Mouse (Mus musculus) G1E-ER4 (cell line): ENCODE data around the gene Krt80. TPM values are rescaled to one million over a fixed set of nuclear protein-coding genes. Genes with fewer than 3 reads are reported as not detected.

Source experiments
- GATA1 ChIP-seq: IDR thresholded peaks from one replicate; pipeline ENCODE4 v1.8.0; 2012; ENCODE audit warnings: low read length, inconsistent platforms
- polyA plus RNA-seq: library from polyadenylated mRNA; stranded (reverse); fragments of >175 nt; gene quantifications from 2 replicates; pipeline ENCODE4 v1.2.3, GENCODE M21; 2012

Gene Krt80
- polyA plus RNA-seq, 1 experiment = not detected

DNA sequence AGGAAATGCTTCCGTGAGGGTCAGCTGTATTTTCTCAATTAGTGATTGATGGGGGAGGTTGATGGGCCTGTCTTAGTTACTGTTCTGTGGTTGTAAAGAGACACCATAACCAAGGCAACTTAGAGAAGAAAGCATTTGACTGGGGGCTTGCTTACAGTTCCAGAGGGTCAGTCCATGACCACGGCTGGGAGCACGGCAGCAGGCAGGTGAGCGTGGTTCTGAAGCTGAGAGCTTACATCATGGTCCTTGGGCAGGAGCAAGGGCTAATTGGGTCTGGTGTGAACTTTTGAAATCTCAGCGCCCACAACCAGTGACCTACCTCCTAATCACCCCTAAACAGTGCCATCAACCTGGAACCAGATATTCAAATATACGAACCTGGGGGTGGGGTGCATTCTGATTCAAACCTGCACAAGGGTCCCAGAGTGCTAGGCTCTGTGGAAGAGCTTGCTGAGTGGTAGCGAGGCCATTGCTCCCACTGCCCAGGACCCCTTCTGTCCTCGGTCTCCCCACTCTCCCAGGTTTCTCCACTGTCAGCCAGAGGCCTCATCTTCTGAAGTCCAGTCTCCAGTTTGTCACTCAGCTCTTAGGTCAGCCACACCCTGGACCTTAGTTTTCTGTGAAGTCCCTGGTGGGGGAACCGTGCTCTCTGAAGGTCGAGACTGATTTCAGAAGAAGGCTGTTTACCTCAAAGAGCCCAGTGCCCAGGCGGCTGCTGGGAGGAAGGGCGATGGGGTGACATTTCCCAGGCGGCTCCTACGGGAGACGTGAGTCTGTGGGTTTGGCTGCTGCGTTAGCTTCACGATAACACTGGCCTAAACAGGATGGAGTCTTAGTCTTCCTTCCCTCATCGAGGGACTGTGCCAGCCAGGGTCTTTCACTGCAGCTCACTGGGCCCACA, 52.8 kb downstream of the Krt80 start:
- TF ChIP-seq GATA1 = no peak

DNA sequence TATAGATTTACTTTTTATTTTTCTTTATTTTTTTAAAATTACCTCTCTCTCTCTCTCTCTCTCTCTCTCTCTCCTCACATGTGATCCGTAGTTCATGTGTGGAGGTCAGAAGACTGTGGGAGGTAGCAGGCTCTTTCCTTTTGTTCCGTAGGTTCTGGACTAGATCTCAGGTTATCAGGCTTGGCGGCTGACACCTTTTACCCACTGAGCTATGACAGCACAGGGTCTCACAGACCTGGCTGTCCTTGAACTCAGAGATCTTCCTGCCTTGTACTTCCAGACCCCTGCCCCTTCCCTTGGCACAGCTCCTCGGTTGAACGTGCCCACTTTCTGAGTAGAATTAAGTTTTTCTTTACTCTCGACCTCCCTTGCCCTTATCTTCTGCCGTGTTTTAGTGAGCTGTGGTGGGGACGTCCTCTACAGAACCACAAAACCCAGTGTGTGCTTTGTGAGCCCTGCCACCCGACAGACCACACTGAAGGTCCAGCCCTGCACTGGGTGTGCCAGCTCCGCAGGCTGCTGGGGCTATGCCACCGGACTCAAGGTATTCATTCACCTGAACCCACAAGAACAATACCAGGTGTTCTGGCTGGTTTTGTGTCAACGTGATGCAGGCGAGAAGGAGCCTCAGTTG, 53.6 kb downstream of the Krt80 start:
- TF ChIP-seq GATA1 = no peak

DNA sequence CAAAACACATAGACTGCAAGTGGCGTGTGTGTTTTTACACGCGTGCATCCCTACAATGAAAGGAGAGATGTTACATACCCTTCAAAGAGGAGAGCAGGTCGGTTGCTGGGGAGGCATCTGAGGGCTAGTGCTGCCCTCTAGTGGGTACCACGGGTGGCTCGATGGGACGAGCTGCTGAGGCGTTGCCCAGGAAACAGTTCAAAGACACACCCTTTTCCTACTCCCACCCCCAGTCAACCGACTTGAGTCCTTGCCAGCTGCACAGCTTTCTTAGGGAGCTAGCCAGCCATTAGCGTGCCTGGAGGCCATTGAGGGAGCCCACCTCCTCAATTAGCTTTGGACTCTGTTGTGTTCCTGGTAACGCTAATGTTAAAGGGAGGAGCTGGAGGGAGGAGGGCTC, 54.1 kb downstream of the Krt80 start:
- TF ChIP-seq GATA1 = no peak

DNA sequence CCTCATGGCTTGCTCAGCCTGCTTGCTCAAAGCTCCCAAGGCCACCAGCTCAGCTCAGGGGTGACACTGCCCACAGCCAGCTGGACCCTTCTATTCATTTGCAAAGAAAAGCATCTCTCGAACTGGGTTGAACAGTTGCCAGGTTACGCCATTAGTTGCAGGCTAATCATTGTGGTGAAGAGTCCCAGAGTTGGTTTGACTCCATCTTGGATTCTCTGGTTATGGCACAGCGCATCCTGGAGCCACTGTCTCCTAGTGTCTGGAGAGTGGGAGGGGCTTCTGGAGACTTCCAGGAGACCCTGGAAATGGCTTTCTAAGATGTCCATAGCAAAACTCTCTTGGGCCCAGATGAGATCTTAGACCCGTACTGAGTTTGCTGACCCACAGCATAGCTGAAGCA, 54.6 kb downstream of the Krt80 start:
- TF ChIP-seq GATA1 = no peak

DNA sequence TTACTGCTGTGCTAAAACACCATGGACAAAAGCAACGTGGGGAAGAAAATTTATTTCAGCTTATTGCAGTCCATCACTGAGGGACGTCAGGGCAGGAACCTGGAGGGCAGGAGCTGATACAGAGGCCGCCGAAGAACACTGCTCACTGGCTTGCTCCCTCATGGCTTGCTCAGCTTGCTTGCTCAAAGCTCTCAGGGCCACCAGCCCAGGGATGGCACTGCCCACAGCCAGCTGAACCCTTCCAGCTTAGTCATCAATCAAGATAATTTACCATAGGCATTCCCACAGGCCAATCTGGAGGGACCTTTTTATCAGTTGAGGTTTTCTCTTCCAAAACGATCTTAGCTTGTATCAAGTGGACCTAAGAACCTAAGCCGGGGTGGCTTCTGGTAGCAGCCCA, 58.0 kb downstream of the Krt80 start:
- no peak for TF ChIP-seq GATA1

DNA sequence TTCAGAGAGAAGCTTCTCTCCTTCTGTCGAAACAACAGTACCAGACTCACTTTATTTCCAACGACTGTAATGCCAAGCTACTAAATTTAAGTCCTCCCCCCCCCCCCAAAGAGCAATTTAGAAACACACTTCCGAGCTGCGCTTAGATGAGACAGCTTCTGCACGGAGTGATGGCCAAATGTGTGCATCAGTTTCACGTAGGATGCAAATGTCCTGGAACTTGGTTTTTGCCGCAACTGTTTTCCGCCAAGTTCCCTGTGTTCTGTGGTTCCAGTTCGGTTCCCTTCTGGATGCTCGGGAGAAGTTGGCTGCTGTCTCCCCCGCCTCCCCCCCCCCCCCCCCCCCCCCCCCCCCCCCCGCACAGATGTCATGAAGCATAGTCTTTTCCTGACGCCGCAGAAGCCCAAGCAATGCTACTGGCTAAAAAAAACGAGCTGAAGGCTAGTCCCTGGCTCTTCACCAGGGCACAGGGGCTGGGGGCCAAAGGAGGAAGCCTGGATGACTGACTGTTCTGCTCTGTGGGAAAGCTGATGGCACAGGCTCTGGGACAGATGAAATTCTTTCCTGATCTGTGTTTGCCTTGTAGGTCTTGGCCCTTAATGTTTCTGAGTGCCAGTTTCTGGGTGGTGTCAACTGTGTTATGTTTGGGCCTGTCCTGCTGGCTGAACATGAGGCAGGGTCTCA, 58.7 kb downstream of the Krt80 start:
- TF ChIP-seq GATA1 = no peak

DNA sequence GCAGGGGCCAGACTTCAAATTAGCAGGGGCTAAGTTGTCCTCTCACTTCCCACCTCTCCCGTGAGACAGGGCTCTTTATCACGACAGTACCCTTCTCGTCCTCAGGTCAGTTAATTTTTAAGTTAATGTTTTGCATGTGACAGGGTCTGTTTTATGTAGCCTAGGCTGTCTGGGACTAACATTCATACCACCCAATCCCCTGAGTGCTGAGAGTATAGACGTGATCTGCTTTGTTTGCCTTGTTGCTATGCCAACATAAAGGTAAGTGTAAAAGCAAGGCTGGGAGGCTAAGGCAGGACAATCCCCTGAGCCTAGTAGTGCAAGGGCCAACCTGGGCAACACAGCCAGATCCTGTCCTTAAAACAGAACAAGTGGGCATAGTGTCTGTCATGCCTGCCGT, 60.5 kb downstream of the Krt80 start:
- TF ChIP-seq GATA1 = no peak

DNA sequence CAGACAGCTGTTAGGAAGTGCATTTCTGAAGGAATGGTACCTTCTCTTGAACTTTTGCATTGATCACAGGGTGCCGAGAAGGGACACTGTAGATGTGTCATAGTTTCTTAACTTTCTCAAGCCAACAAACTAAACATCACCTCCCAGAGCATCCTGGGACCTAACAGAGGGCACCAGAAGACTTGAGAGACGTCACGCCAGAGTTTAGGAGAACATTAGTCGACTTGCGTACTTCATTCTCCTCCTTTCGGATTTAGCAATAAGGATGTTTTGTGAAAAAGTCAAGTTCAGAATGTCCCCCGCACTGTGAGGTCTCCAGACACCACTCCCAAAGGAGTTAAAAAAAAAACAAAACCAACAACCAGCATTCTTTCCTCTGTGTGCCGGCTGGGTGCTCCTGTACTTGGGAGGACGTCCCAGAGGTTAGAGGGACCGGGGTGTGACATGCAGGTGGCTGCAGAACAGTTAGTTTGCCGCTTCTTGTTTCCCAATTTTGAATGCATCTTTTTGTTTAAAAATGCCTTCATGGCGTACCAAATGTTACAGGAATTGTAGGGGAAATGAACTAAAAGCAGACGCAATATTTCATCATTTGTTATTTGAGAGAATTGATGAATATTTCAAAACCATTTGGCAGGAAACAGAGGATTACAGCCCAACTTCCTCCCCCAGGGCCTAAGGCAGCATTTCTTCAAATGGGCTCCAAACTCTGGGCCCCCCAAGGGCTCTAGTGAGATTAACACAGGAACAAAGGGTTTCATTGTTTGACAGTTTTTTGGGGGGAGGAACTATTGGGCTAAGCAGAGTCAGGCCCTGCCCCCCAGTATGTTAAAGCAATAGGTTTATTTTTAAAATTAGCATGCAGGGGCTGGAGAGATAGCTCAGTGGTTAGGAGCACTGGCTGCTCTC, 61.3 kb downstream of the Krt80 start:
- TF ChIP-seq GATA1 = no peak

DNA sequence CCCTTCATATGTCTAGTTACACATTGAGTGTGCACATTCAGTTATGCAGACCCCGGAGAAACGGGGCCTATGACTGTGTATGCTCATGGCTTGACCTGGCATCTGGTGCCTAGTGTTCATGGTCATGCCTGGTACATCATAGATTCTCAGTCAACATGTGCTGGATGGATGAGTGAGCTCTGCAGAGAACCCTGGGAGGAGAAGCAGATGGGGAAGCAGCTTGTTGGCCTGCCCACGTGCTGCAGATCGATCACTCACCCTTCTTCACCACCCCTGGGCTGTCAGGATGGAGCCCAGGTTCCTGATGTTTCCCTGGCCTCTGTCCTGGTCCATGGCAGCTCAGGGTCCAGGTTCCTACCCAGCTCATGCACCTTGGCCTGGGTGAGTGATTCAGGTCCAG, 63.5 kb downstream of the Krt80 start:
- TF ChIP-seq GATA1 = no peak

DNA sequence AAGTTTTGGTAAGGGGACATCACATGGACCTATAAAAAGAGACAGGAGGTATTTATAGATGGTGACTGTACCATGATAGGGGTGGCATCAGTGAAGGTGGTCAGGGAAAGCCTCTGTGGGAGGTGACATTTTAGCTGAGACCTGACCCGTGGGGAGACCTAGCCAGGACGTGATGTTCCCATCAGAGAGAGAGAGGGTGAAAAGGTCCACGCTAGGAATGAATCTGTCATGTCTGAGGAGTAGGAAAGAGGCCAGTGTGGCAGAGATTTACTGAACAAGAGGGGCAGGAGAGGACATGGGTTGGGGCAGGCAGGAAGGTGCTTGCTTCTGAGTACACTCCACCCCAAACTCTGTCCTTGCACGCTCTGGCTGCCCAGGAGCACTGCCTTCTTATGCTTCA, 66.1 kb downstream of the Krt80 start:
- TF ChIP-seq GATA1 = no peak

DNA sequence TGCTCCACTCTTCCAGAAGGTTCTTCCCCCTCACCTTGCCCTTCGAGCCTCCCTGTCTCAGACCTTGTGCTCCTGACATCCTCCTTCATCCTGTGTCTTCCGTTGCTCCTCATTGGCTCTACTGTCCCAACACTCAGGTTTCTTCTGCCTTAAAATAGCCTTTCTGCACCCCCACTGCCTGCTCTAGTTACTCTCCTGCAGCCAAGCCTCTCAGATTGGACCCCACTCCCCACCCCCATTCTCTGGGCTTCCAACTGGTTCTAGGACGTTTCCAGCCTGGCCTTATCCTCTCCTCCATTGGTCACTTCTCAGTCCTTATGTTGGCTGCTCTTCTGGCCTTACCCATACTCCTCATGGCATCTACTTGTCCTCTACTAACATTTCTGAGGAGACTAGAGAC, 67.8 kb downstream of the Krt80 start:
- TF ChIP-seq GATA1 = no peak

DNA sequence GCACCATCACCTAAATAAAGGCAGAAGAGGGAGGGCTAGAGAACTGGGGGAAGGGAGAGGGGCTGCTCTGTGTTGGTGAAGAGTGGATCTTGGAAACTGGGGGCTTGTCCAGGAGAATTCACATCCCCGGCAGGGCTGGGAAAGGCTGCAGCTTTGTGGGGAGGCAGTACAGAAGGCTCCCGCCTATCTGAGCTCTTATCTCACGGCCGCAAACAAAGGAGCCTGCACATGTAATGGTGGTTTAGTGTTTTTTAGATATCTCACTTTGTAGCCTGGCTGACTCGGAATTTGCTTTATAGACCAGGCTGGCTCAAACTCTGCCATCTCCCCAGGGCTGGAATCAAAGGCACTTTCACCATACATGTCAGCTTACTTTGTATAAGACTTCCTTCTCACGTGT, 69.8 kb downstream of the Krt80 start:
- no peak for TF ChIP-seq GATA1

DNA sequence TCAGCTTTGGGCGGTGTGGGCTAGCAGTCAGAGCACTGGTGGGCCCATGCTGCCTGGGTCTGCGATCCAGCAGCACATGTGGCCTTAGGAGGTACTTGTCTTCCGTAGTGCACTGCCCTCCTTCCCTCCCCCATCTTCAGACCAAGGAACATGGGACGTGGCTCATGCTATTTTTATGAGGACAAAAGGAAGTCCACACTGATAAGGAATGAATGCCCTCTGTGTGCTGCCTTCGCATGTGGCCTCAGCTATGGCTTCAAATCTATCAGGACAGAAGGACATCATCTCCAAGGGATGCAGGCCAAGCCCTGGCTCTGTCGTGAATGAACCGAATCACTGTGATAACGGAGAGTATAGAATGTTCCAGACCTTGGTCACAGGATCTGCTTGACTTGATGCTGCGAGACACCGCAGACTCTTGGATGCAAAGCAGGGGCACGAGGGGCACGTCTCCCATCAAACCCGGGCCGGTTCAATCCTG, 70.4 kb downstream of the Krt80 start:
- no peak for TF ChIP-seq GATA1

DNA sequence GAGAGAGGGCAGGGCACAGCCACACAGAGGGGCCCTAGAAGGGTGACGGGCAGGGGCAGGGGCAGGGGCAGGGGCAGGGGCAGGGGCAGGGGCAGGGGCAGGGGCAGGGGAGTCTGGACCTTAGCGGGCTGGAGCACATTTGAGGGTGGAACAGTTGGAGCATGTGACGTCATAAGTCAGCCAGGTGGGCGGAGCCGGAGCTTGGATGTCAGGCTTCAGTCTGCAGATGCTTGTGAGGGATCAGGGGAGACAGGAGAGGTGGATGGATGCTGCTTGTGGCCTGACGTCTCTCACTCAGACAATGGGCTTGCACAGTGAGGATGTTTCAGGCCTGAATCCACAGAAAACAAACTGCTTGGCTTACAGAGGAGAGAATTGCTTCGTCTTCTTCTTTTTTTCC, 71.4 kb downstream of the Krt80 start:
- TF ChIP-seq GATA1 = no peak

DNA sequence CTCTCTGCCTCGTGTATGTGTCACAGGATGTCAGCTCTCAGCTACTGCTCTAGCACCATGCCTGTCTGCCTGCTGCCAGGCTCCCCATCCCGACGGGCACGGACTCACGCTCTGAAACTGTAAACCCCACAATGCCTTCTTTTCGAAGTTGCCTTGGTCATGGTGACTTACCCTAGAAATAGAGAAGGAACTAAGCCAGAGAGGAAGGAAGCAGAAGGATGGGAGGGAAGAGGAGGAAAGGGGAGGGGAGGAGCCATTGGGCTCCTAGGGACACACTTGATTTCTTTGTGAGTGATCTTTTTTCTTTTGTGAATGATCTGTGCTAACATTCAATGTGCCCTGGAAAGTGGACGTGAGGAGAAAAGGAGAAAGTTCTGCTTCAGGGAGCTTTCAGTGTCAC, 72.0 kb downstream of the Krt80 start:
- no peak for TF ChIP-seq GATA1

Other genes starting within 250 kb of the Krt80 start
- gene Acvrl1, start 241.6 kb downstream of the Krt80 start, polyA plus RNA-seq = not detected in 2 replicates
- not detected in 2 replicates for gene Acvr1b, start 196.1 kb downstream of the Krt80 start, polyA plus RNA-seq
- not detected in 2 replicates for gene Grasp, start 146.0 kb downstream of the Krt80 start, polyA plus RNA-seq
- not detected in 2 replicates for gene Nr4a1, start 115.9 kb downstream of the Krt80 start, polyA plus RNA-seq
- gene Atg101, start 85.9 kb downstream of the Krt80 start, polyA plus RNA-seq = 39.0 and 53.7 TPM in 2 replicates
- not detected in 2 replicates for gene 6030408B16Rik, start 77.0 kb downstream of the Krt80 start, polyA plus RNA-seq
- not detected in 2 replicates for gene Krt7, start 40.9 kb upstream of the Krt80 start, polyA plus RNA-seq
- not detected in 2 replicates for gene Krt87, start 68.6 kb upstream of the Krt80 start, polyA plus RNA-seq
- not detected in 2 replicates for gene Krt88, start 77.6 kb upstream of the Krt80 start, polyA plus RNA-seq
- not detected in 2 replicates for gene Krt81, start 93.6 kb upstream of the Krt80 start, polyA plus RNA-seq
- not detected in 2 replicates for gene Krt86, start 103.3 kb upstream of the Krt80 start, polyA plus RNA-seq
- gene Krt83, start 121.3 kb upstream of the Krt80 start, polyA plus RNA-seq = not detected in 2 replicates
- not detected in 2 replicates for gene Gm49425, start 147.1 kb upstream of the Krt80 start, polyA plus RNA-seq
- gene Krt84, start 162.7 kb upstream of the Krt80 start, polyA plus RNA-seq = not detected in 2 replicates
- gene Krt82, start 180.5 kb upstream of the Krt80 start, polyA plus RNA-seq = not detected in 2 replicates
- not detected in 2 replicates for gene Krt90, start 192.8 kb upstream of the Krt80 start, polyA plus RNA-seq
- gene Krt75, start 203.7 kb upstream of the Krt80 start, polyA plus RNA-seq = not detected in 2 replicates